Mouse (Mus musculus) limb, embryonic 14.5 days (tissue): ENCODE measurements around the gene Aldh8a1. TPM values are rescaled to one million over a fixed set of nuclear protein-coding genes. Genes with fewer than 3 reads are reported as not detected.

Source experiments
- ATAC-seq: fragments of 200-750 bp; cut with Nextera tagmentation; 2 replicates; pipeline ENCODE4 v1.8.0; 2017; ENCODE audit warnings: low read depth, moderate number of reproducible peaks, moderate TSS enrichment; ENCODE audit not compliant: low FRiP score
- DNase-seq: peaks from one replicate; pipeline ENCODE4 v3.0.0-alpha.2; 2015; ENCODE audit warnings: low spot score
- H3K27ac ChIP-seq: fragments of 300-500 bp; sonication (generic); replicated peaks from 2 replicates; pipeline ENCODE4 v1.5.1; 2014; ENCODE audit warnings: low read depth, mild to moderate bottlenecking, low read length, moderate library complexity, mixed read lengths
- H3K27me3 ChIP-seq: fragments of 300-500 bp; sonication (generic); 2 replicates; pipeline ENCODE4 v1.6.1; 2014; ENCODE audit warnings: low read length, mixed read lengths; ENCODE audit not compliant: control insufficient read depth, insufficient read depth
- H3K36me3 ChIP-seq: fragments of 300-500 bp; sonication (generic); 2 replicates; pipeline ENCODE4 v1.6.1; 2014; ENCODE audit warnings: mild to moderate bottlenecking, low read length, moderate library complexity, mixed read lengths; ENCODE audit not compliant: control insufficient read depth, insufficient read depth
- H3K4me1 ChIP-seq: fragments of 300-500 bp; sonication (generic); 2 replicates; pipeline ENCODE4 v1.6.1; 2014; ENCODE audit warnings: antibody characterized with exemption, low read length, mixed read lengths; ENCODE audit not compliant: control insufficient read depth, insufficient read depth
- H3K4me2 ChIP-seq: fragments of 300-500 bp; sonication (generic); replicated peaks from 2 replicates; pipeline ENCODE4 v1.6.1; 2014; ENCODE audit warnings: low read depth, mild to moderate bottlenecking, low read length, moderate library complexity; ENCODE audit not compliant: severe bottlenecking
- H3K4me3 ChIP-seq: fragments of 300-500 bp; sonication (generic); replicated peaks from 2 replicates; pipeline ENCODE4 v1.5.1; 2014; ENCODE audit warnings: low read length
- H3K9ac ChIP-seq: fragments of 300-500 bp; sonication (generic); 2 replicates; pipeline ENCODE4 v1.6.1; 2014; ENCODE audit warnings: mild to moderate bottlenecking, low read depth, low read length, moderate library complexity; ENCODE audit not compliant: severe bottlenecking
- H3K9me3 ChIP-seq: fragments of 300-500 bp; sonication (generic); 2 replicates; pipeline ENCODE4 v1.6.1; 2016; ENCODE audit warnings: low read length; ENCODE audit not compliant: control insufficient read depth
- POLR2A ChIP-seq: fragments of 200-500 bp; IDR thresholded peaks from 2 replicates; pipeline ENCODE4 v1.8.0; 2012; ENCODE audit warnings: inconsistent platforms, mild to moderate bottlenecking, moderate library complexity, borderline replicate concordance; ENCODE audit not compliant: insufficient read depth, insufficient read length; ENCODE audit errors: extremely low read depth
- WGBS: fragments of 180-500 bp; shearing (Covaris S2); extraction: QIAGEN DNeasy Blood & Tissue Kit; methylation state at CpG from one replicate; pipeline ENCODE4 v1.1.7; 2014; 5-methylcytosine and 5-hydroxymethylcytosine counted together
- polyA plus RNA-seq, 2 experiments: library from polyadenylated mRNA; depleted of rRNA in 1 of 2; stranded (reverse) in 1 of 2; unstranded in 1 of 2; fragments of >200 nt; fragmentation: Nextera tagmentation in 1 of 2; extraction: Ambion mirVana in 1 of 2; gene quantifications; 2 replicates each; pipeline versions ENCODE4 v1.2.1 to v1.2.3; 2012 to 2014

Gene Aldh8a1
- polyA plus RNA-seq, 2 experiments = 0.03 TPM; not detected in 1

- no peak for TF ChIP-seq POLR2A
- 90% methylated on average over 4 of the region's 4 CpGs for WGBS
- Histone ChIP-seq H3K36me3 (peaks cover 58% of the 10 kb centered on the region), H3K27me3 (no peaks in the 10 kb centered on the region), H3K9ac (no peak overlapping the region), H3K4me2 (no peak overlapping the region), H3K4me1 (no peaks in the 10 kb centered on the region), H3K9me3 (no peaks in the 10 kb centered on the region), H3K27ac (no peak overlapping the region), H3K4me3 (no peak overlapping the region)
- ATAC-seq (no peak), DNase-seq (no peak)
Measured at GRCm38 (mm10) chr10:21359086-21359485, 18.0 kb upstream of the Aldh8a1 start.

GRCm38 (mm10) chr10:21361871-21362270 lies 15.2 kb upstream of the Aldh8a1 start:
- Histone ChIP-seq H3K9me3 (no peaks in the 10 kb centered on the region), H3K36me3 (peaks cover 65% of the 10 kb centered on the region), H3K4me3 (no peak overlapping the region), H3K4me1 (no peaks in the 10 kb centered on the region), H3K27me3 (no peaks in the 10 kb centered on the region), H3K9ac (no peak overlapping the region), H3K4me2 (no peak overlapping the region), H3K27ac (no peak overlapping the region)
- no peak for TF ChIP-seq POLR2A
- WGBS = 70% methylated on average over 7 of the region's 7 CpGs
- DNase-seq (no peak), ATAC-seq (no peak)

GRCm38 (mm10) chr10:21363297-21363696 lies 13.8 kb upstream of the Aldh8a1 start:
- Histone ChIP-seq H3K36me3 (peaks cover 69% of the 10 kb centered on the region), H3K9me3 (no peaks in the 10 kb centered on the region), H3K27ac (no peak overlapping the region), H3K4me2 (no peak overlapping the region), H3K27me3 (no peaks in the 10 kb centered on the region), H3K9ac (no peak overlapping the region), H3K4me1 (no peaks in the 10 kb centered on the region), H3K4me3 (no peak overlapping the region)
- TF ChIP-seq POLR2A = no peak
- WGBS = 84% methylated on average over 4 of the region's 4 CpGs
- ATAC-seq (no peak), DNase-seq (no peak)

GRCm38 (mm10) chr10:21364946-21365345 lies 12.1 kb upstream of the Aldh8a1 start:
- Histone ChIP-seq H3K36me3 (peaks cover 78% of the 10 kb centered on the region), H3K27ac (no peak overlapping the region)

GRCm38 (mm10) chr10:21365897-21366296 lies 11.2 kb upstream of the Aldh8a1 start:
- H3K36me3 ChIP-seq = peaks cover 75% of the 10 kb centered on the region
- H3K9ac ChIP-seq = no peak overlapping the region
- DNase-seq = no peak
- TF ChIP-seq POLR2A = no peak
- H3K9me3 ChIP-seq = no peaks in the 10 kb centered on the region
- WGBS = 89% methylated on average over 4 of the region's 4 CpGs
- no peaks in the 10 kb centered on the region for H3K4me1 ChIP-seq
- H3K4me2 ChIP-seq = no peak overlapping the region
- no peaks in the 10 kb centered on the region for H3K27me3 ChIP-seq
- H3K27ac ChIP-seq = no peak overlapping the region
- no peak for ATAC-seq
- H3K4me3 ChIP-seq = no peak overlapping the region

More at GRCm38 (mm10) chr10:21364946-21365345, 12.1 kb upstream of the Aldh8a1 start:
- Histone ChIP-seq H3K9me3 (no peaks in the 10 kb centered on the region), H3K4me3 (no peak overlapping the region), H3K27me3 (no peaks in the 10 kb centered on the region), H3K4me1 (no peaks in the 10 kb centered on the region), H3K4me2 (no peak overlapping the region), H3K9ac (no peak overlapping the region)
- 92% methylated on average over 7 of the region's 7 CpGs for WGBS
- no peak for DNase-seq
- no peak for ATAC-seq
- no peak for TF ChIP-seq POLR2A

- H3K4me1 ChIP-seq = no peaks in the 10 kb centered on the region
- H3K36me3 ChIP-seq = peaks cover 72% of the 10 kb centered on the region
- no peak for TF ChIP-seq POLR2A
- no peak overlapping the region for H3K4me2 ChIP-seq
- 62% methylated on average over 3 of the region's 3 CpGs for WGBS
- no peaks in the 10 kb centered on the region for H3K27me3 ChIP-seq
- ATAC-seq = no peak
- no peak overlapping the region for H3K4me3 ChIP-seq
- DNase-seq = no peak
- no peak overlapping the region for H3K27ac ChIP-seq
- no peak overlapping the region for H3K9ac ChIP-seq
- no peaks in the 10 kb centered on the region for H3K9me3 ChIP-seq
Measured at GRCm38 (mm10) chr10:21366471-21366870, 10.6 kb upstream of the Aldh8a1 start.
